Mouse (Mus musculus): ENCODE data around the gene 1190005I06Rik.

1190005I06Rik gene

GRCm38 (mm10) chr8:120647532-120647931 lies at the start of gene 1190005I06Rik:
TSS of gene 1190005I06Rik (minus strand) at chr8:120647632.
- no peak for TF ChIP-seq GATA4 (IDR thresholded peaks at IDR 0.05; ENCODE audit: insufficient replicate concordance, low read length)

- TF ChIP-seq GATA4 (IDR thresholded peaks at IDR 0.05; ENCODE audit: insufficient replicate concordance, low read length): no peak
Observed at GRCm38 (mm10) chr8:120696401-120697153, 49.1 kb upstream of the 1190005I06Rik start.

DNA sequence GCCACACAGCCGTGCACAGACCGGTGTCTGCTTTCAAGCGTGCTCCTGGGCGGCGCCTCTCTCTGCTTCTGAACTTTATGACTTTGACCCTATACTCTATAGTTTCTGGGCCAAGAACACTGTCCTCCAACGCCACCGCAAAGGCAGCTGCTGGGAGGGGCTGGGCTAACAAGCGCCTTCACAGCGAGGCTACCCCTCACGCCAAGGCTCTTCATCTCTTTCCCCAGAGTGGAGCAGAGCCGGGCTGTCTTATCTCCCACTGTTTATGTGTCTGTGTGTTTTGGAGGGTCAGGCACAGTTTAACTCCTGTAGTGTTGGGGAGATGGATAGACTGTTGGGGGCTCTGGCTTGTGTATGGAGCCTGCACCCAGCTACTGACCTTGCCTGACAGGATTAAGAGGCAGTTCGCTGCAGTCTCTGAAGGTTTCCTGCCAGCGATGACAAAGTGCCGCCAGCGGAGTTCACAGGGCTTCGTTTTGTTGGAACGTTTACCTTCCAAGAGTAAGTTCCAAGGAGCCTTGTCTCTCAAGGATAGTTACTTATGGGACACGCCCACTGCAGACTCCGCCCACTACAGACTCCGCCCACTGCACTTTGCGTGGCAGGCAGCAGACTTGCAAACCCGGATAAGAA lies 46.5 kb upstream of the 1190005I06Rik start:
- TF ChIP-seq GATA4 (IDR thresholded peaks at IDR 0.05; ENCODE audit: insufficient replicate concordance, low read length): no peak

- TF ChIP-seq GATA4 (IDR thresholded peaks at IDR 0.05; ENCODE audit: insufficient replicate concordance, low read length): no peak
Observed at GRCm38 (mm10) chr8:120692934-120693333, 45.5 kb upstream of the 1190005I06Rik start.

DNA sequence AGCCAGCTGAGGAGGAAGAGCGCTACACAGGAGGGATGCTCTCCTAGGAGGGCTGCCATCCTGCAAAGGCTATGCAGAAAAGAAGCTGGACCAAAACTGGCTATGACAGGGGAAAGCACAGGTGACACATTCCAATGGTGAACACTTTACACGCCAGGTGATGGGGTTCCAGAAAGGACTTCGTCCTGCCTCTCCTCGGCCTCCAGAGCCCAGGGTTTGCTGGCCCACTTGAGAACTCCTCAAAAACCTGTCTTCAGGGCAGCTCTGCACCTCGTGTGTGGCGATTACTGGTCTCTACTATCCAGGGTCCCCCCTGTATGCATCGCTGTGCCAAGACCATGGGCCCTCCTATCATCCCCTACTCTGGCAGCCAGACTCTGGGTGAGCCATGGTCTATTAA lies 41.1 kb upstream of the 1190005I06Rik start:
- no peak for TF ChIP-seq GATA4 (IDR thresholded peaks at IDR 0.05; ENCODE audit: insufficient replicate concordance, low read length)

GRCm38 (mm10) chr8:120687786-120688185 lies 40.4 kb upstream of the 1190005I06Rik start:
- TF ChIP-seq GATA4 (IDR thresholded peaks at IDR 0.05; ENCODE audit: insufficient replicate concordance, low read length): no peak

GRCm38 (mm10) chr8:120686576-120686975 lies 39.1 kb upstream of the 1190005I06Rik start:
- no peak for TF ChIP-seq GATA4 (IDR thresholded peaks at IDR 0.05; ENCODE audit: insufficient replicate concordance, low read length)

DNA sequence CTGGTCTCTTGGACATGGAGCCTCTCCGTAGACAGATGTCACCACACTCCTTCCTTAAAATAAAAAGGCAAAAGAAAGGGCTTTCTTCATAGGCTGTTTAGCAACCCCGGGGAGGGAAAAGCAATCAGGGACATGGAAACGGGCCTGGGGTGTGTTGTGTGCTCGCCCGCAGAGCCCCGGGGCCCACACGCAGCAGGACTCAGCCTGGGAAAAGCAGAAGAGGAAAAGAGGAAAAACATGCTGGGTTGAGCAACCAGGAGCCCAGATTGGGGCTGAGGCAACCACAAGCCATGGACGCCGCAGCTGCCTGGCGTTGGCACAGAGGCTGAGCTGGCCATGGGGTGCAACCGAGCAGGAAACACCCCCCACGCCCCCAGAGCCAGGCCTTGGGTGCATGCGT lies 38.6 kb upstream of the 1190005I06Rik start:
- no peak for TF ChIP-seq GATA4 (IDR thresholded peaks at IDR 0.05; ENCODE audit: insufficient replicate concordance, low read length)

DNA sequence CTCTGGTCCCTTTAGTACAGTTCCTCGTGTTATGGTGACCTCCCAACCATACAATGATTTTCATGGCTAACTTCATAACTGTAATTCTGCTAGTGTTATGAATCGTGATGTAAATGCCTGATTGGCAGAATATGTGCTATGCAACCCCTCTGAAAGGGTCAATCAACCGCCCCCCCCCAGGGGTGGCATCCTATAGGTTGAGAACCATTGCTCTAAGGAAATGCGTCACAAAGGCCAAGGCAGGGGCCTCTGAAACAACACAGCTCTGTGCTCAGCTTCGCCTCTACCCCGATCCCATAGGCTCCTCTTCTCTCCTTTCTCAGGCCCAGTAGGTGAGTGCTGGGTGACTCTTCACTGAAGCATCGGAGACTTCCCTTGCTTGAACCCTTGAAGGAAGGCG lies 38.2 kb upstream of the 1190005I06Rik start:
- no peak for TF ChIP-seq GATA4 (IDR thresholded peaks at IDR 0.05; ENCODE audit: insufficient replicate concordance, low read length)

- TF ChIP-seq GATA4 (IDR thresholded peaks at IDR 0.05; ENCODE audit: insufficient replicate concordance, low read length): no peak
Observed at GRCm38 (mm10) chr8:120685097-120685496, 37.7 kb upstream of the 1190005I06Rik start.

DNA sequence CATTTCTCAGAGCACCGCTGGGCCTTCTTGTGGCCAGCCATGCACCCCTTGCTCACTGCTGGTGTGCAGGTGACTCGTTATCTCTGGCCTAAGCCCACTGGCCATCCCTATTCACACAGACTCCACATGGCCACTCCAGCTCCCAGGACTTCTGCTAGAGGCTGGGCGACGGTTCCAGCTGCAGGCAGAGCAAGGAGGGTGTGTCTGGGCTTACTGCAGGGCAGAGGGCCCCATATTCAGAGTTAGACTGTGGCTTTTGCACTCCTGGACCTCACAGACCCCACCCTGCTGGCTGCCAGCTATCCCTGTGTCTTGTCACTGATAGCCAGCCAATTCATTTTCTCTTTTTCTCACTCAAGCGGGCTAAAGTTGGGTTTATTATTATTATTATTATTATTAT lies 36.6 kb upstream of the 1190005I06Rik start:
- TF ChIP-seq GATA4 (IDR thresholded peaks at IDR 0.05; ENCODE audit: insufficient replicate concordance, low read length): no peak

GRCm38 (mm10) chr8:120683602-120684001 lies 36.2 kb upstream of the 1190005I06Rik start:
- TF ChIP-seq GATA4 (IDR thresholded peaks at IDR 0.05; ENCODE audit: insufficient replicate concordance, low read length): no peak

- no peak for TF ChIP-seq GATA4 (IDR thresholded peaks at IDR 0.05; ENCODE audit: insufficient replicate concordance, low read length)
Observed at GRCm38 (mm10) chr8:120681113-120681512, 33.7 kb upstream of the 1190005I06Rik start.

- TF ChIP-seq GATA4 (IDR thresholded peaks at IDR 0.05; ENCODE audit: insufficient replicate concordance, low read length): no peak
Observed at GRCm38 (mm10) chr8:120679629-120680387, 32.4 kb upstream of the 1190005I06Rik start.

GRCm38 (mm10) chr8:120678447-120678846 lies 31.0 kb upstream of the 1190005I06Rik start:
- TF ChIP-seq GATA4 (IDR thresholded peaks at IDR 0.05; ENCODE audit: insufficient replicate concordance, low read length): no peak

- no peak for TF ChIP-seq GATA4 (IDR thresholded peaks at IDR 0.05; ENCODE audit: insufficient replicate concordance, low read length)
Observed at GRCm38 (mm10) chr8:120675718-120676117, 28.3 kb upstream of the 1190005I06Rik start.
